Mouse (Mus musculus) forebrain, embryonic 11.5 days (tissue): ENCODE results near the gene Otulinl. TPM values are rescaled to one million over a fixed set of nuclear protein-coding genes. Genes with fewer than 3 reads are reported as not detected.

Experiments
- ATAC-seq: fragments of 200-750 bp; cut with Nextera tagmentation; replicated peaks from 2 replicates; pipeline ENCODE4 v1.8.0; 2017; ENCODE audit warnings: moderate TSS enrichment; ENCODE audit not compliant: low FRiP score
- DNase-seq: peaks from one replicate; pipeline ENCODE4 v3.0.0-alpha.2; 2017; ENCODE audit warnings: low spot score
- H3K27ac ChIP-seq: fragments of 300-500 bp; sonication (generic); 2 replicates; pipeline ENCODE4 v1.5.1; 2014; ENCODE audit warnings: low read depth, low read length
- H3K27me3 ChIP-seq: fragments of 300-500 bp; sonication (generic); 2 replicates; pipeline ENCODE4 v1.6.1; 2014; ENCODE audit warnings: mild to moderate bottlenecking, low read length, mixed read lengths; ENCODE audit not compliant: control insufficient read depth, insufficient read depth
- H3K36me3 ChIP-seq: fragments of 300-500 bp; sonication (generic); 2 replicates; pipeline ENCODE4 v1.6.1; 2014; ENCODE audit warnings: mild to moderate bottlenecking, low read length, moderate library complexity, mixed read lengths; ENCODE audit not compliant: control insufficient read depth, insufficient read depth
- H3K4me1 ChIP-seq: fragments of 300-500 bp; sonication (generic); replicated peaks from 2 replicates; pipeline ENCODE4 v1.6.1; 2014; ENCODE audit warnings: low read length, mixed read lengths; ENCODE audit not compliant: control insufficient read depth, insufficient read depth
- H3K4me2 ChIP-seq: fragments of 300-500 bp; sonication (generic); 2 replicates; pipeline ENCODE4 v1.6.1; 2014; ENCODE audit warnings: low read depth, mild to moderate bottlenecking, low read length, moderate library complexity, mixed read lengths; ENCODE audit not compliant: severe bottlenecking
- H3K4me3 ChIP-seq: fragments of 300-500 bp; sonication (generic); 2 replicates; pipeline ENCODE4 v1.5.1; 2014; ENCODE audit warnings: low read depth, low read length
- H3K9ac ChIP-seq: fragments of 300-500 bp; sonication (generic); 2 replicates; pipeline ENCODE4 v1.6.1; 2014; ENCODE audit warnings: low read length
- H3K9me3 ChIP-seq: fragments of 300-500 bp; sonication (generic); 2 replicates; pipeline ENCODE4 v1.6.1; 2016; ENCODE audit warnings: low read length, mixed read lengths; ENCODE audit not compliant: control insufficient read depth
- WGBS: fragments of 180-500 bp; shearing (Covaris S2); extraction: QIAGEN DNeasy Blood & Tissue Kit; methylation state at CpG from one replicate; pipeline ENCODE4 v1.1.7; 2014; 5-methylcytosine and 5-hydroxymethylcytosine counted together
- polyA plus RNA-seq: library from polyadenylated mRNA; unstranded; fragments of >200 nt; fragmentation: Nextera tagmentation; extraction: Ambion mirVana; gene quantifications from 2 replicates; pipeline ENCODE4 v1.2.1, GENCODE M21; 2014

The Otulinl gene
- polyA plus RNA-seq, 1 experiment from 2014 or later = 9.4 TPM

GRCm38 (mm10) chr15:27691213-27691612 lies 9.8 kb upstream of the Otulinl start:
- no peak for DNase-seq
- H3K4me3 ChIP-seq = no peak overlapping the region
- 92% methylated on average over 7 of the region's 7 CpGs for WGBS
- no peak overlapping the region for H3K9ac ChIP-seq
- H3K9me3 ChIP-seq = no peaks in the 10 kb centered on the region
- no peak overlapping the region for H3K27ac ChIP-seq
- H3K4me1 ChIP-seq = no peaks in the 10 kb centered on the region
- H3K36me3 ChIP-seq = no peaks in the 10 kb centered on the region
- H3K4me2 ChIP-seq = no peak overlapping the region
- H3K27me3 ChIP-seq = no peaks in the 10 kb centered on the region
- ATAC-seq = no peak

- no peak for ATAC-seq
- Histone ChIP-seq H3K4me3 (no peak overlapping the region), H3K27me3 (no peaks in the 10 kb centered on the region), H3K4me1 (no peaks in the 10 kb centered on the region), H3K27ac (no peak overlapping the region), H3K9me3 (no peaks in the 10 kb centered on the region), H3K36me3 (no peaks in the 10 kb centered on the region), H3K9ac (no peak overlapping the region), H3K4me2 (no peak overlapping the region)
- 92% methylated on average over 9 of the region's 9 CpGs for whole genome bisulfite sequencing
- DNase-seq = no peak
Measured at GRCm38 (mm10) chr15:27688041-27688651, 6.8 kb upstream of the Otulinl start.

DNA sequence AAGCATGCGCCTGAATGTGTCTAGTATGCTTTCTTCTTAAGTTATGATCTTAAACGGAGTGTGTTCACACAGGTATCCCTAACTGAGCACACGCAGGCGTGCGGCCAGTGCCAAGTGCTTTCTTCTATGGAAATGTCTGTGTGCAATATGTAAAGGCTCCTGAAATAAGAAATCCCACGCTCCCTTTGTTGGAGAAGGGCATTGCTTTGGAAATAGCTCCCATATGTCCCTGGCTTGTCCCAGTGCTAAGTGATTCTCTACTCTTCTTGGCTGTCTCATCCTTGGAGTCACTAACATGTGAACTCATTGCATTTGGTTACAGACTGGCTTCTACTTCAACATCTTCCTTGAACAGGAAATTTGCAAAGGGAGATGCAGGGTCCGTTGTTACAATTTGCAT lies 3.4 kb upstream of the Otulinl start:
- H3K27ac ChIP-seq = no peak overlapping the region
- no peak overlapping the region for H3K9ac ChIP-seq
- no peaks in the 10 kb centered on the region for H3K9me3 ChIP-seq
- 90% methylated on average over 7 of the region's 7 CpGs for WGBS
- H3K4me2 ChIP-seq = no peak overlapping the region
- DNase-seq (no peak), ATAC-seq (no peak)
- H3K4me3 ChIP-seq = no peak overlapping the region
- peaks cover 2% of the 10 kb centered on the region; the same call in 1 of the 2 replicates for H3K4me1 ChIP-seq
- no peaks in the 10 kb centered on the region for H3K27me3 ChIP-seq
- no peaks in the 10 kb centered on the region for H3K36me3 ChIP-seq

- WGBS = 97% methylated on average over 1 of the region's 1 CpGs
- Histone ChIP-seq H3K4me1 (peaks cover 2% of the 10 kb centered on the region; the same call in 1 of the 2 replicates), H3K27ac (no peak overlapping the region), H3K36me3 (no peaks in the 10 kb centered on the region), H3K9me3 (no peaks in the 10 kb centered on the region), H3K27me3 (no peaks in the 10 kb centered on the region; the same call in 1 of the 2 replicates), H3K4me3 (no peak overlapping the region), H3K9ac (no peak overlapping the region), H3K4me2 (no peak overlapping the region)
- ATAC-seq (no peak), DNase-seq (no peak)
Measured at GRCm38 (mm10) chr15:27683206-27683605, 1.8 kb upstream of the Otulinl start.

- no peaks in the 10 kb centered on the region for H3K9me3 ChIP-seq
- H3K9ac ChIP-seq = no peak overlapping the region
- H3K4me2 ChIP-seq = no peak overlapping the region
- H3K36me3 ChIP-seq = no peaks in the 10 kb centered on the region
- H3K27ac ChIP-seq = no peak overlapping the region
- H3K27me3 ChIP-seq = no peaks in the 10 kb centered on the region; the same call in 1 of the 2 replicates
- DNase-seq = no peak
- peaks cover 2% of the 10 kb centered on the region; the same call in 1 of the 2 replicates for H3K4me1 ChIP-seq
- WGBS = 43% methylated on average over 9 of the region's 9 CpGs
- no peak overlapping the region for H3K4me3 ChIP-seq
- no peak for ATAC-seq
Measured at GRCm38 (mm10) chr15:27682619-27683018, 1.2 kb upstream of the Otulinl start.

DNA sequence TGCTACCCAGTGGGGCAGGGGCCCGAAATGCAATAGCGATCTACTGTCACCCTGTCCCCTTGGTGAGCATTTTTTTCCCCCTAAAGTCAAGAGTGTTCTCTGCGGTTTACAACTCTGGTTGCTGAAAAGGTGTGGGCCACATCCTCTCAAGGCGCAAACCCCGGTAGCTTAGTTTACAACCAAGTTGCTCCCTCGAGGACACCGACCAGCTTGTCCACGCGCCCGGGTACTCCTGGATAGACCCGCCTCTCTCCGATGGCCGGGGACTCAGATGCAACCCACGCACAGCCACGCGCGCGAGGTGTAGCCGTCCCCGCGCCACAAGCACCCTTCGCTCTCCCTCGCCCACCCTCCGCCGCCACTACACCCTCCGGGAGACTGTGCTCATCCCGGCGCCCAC lies 382 bp downstream of the Otulinl start:
- Histone ChIP-seq H3K27me3 (no peaks in the 10 kb centered on the region; the same call in 1 of the 2 replicates), H3K4me3 (peak overlapping the region; percentile 64), H3K27ac (no peak overlapping the region), H3K9me3 (no peaks in the 10 kb centered on the region), H3K4me2 (peak overlapping the region; percentile 82), H3K36me3 (no peaks in the 10 kb centered on the region), H3K9ac (peak overlapping the region; percentile 67), H3K4me1 (peaks cover 6% of the 10 kb centered on the region; the same call in 1 of the 2 replicates)
- 3% methylated on average over 28 of the region's 28 CpGs for WGBS
- DNase-seq = no peak
- ATAC-seq = no peak; the same call in 1 of the 2 replicates

DNA sequence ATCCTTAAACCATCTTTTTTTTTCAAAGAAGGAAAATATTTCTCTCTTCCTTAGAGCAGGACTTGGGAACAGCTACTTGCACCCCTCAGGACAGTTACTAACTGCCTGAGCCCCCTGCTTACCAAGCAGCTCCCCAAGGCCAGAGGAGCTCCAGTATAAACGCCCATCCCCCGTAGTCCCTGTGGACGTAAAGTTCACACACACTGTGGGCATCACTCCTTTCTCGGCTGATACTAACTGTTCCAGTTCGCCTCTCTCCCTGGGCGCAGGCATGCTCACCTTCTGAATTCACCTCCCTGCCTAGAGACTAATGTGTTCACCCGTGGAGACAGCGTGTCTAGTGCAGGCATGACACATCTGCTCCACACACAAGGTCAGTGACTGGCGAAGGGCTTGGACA lies 2.9 kb downstream of the Otulinl start:
- no peak overlapping the region for H3K27ac ChIP-seq
- no peaks in the 10 kb centered on the region for H3K9me3 ChIP-seq
- H3K27me3 ChIP-seq = no peaks in the 10 kb centered on the region; the same call in 1 of the 2 replicates
- WGBS = 85% methylated on average over 9 of the region's 9 CpGs
- DNase-seq (no peak), ATAC-seq (no peak)
- no peak overlapping the region for H3K4me2 ChIP-seq
- peaks cover 6% of the 10 kb centered on the region; the same call in 1 of the 2 replicates for H3K4me1 ChIP-seq
- H3K9ac ChIP-seq = no peak overlapping the region
- H3K36me3 ChIP-seq = no peaks in the 10 kb centered on the region
- H3K4me3 ChIP-seq = no peak overlapping the region

DNA sequence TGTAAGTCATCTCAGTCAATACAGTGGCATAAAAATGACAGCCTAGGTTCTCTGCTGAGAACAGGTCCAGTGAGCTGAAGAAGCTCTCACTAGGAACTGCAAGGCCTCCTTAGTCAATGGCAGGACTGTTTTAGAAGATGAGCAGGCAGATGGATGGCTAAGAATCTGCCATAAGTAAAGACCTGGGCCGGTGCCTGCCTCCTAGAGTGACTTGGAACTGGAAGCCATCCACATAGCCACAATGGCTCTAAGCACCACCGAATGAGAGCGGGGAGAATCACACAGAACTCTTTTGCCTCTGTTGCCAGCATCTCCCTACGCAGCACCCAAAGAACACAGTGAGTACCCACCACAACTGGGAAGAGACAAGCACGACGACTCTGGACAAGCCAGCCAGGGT lies 3.6 kb downstream of the Otulinl start:
- Histone ChIP-seq H3K36me3 (no peaks in the 10 kb centered on the region), H3K4me2 (no peak overlapping the region), H3K9me3 (no peaks in the 10 kb centered on the region), H3K27ac (no peak overlapping the region), H3K4me1 (peaks cover 6% of the 10 kb centered on the region; the same call in 1 of the 2 replicates), H3K9ac (no peak overlapping the region), H3K27me3 (no peaks in the 10 kb centered on the region; the same call in 1 of the 2 replicates), H3K4me3 (no peak overlapping the region)
- WGBS = 92% methylated on average over 6 of the region's 6 CpGs
- ATAC-seq = no peak
- no peak for DNase-seq

- Histone ChIP-seq H3K27ac (no peak overlapping the region), H3K4me1 (peaks cover 6% of the 10 kb centered on the region; the same call in 1 of the 2 replicates), H3K36me3 (no peaks in the 10 kb centered on the region), H3K27me3 (no peaks in the 10 kb centered on the region; the same call in 1 of the 2 replicates), H3K4me2 (no peak overlapping the region), H3K9me3 (no peaks in the 10 kb centered on the region), H3K4me3 (no peak overlapping the region), H3K9ac (peak overlapping the region; percentile 12; the same call in 1 of the 2 replicates)
- 44% methylated on average over 9 of the region's 9 CpGs for WGBS
- no peak for DNase-seq
- no peak for ATAC-seq
Measured at GRCm38 (mm10) chr15:27676211-27676610, 5.2 kb downstream of the Otulinl start.
